Comparison of ENCODE assay signal across 21 mouse cellular contexts in the genomic region with DNA sequence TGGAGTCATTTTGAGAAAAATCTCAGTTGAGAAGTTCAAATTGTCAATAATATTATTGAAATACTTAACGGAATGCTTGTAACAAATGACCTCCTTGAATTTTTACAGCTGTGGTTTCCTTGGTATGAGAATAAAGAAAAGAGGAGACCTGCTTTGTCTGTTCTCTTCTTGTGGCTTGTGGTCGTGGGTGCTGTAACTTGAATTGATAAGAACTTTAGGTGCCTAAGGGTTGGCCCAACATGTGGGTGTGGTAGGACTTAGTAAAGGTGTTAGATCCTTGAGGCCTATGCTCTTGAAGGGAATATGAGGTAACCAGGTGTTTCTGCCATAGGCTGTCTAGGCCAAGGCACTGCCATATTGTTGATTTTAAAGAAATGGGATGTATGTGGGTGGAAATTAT.
A peak's percentile ranks its signal among the peaks of the same experiment; 100 is the strongest.
DNase-seq lines count a peak whose midpoint lies in the region; ATAC-seq lines count a peak whose summit lies in the region.
"Had no signal": no experiment of that assay in that cellular context is flagged by ENCODE, and none has a peak within 500 bp of the region (broad histone marks: within the 10 kb centered on the region; RNA-seq: fewer than 3 reads in every experiment).

No protein-coding gene starts in this region.

- peak; percentile 36 for DNase-seq in thymus, postnatal 0 days (ENCODE audit: low spot score)
- no peak for DNase-seq in thymus, postnatal 4 days
- peak; percentile 38 for DNase-seq in T-cell, adult 2 months (ENCODE audit: low spot score)
- DNase-seq in urinary bladder, adult 18-20 months (ENCODE audit: low spot score in 2 of 2): no peak
- DNase-seq in right cerebral cortex, postnatal 10 days (ENCODE audit: low spot score in 2 of 2): no peak
- DNase-seq in gastrocnemius, postnatal 36 days: no peak
- DNase-seq: adrenal gland, adult 8-10 months; adrenal gland, postnatal 25 days; B cell, adult 2 months; cerebellum, adult 11-12 months; cerebellum, adult 8-10 months; cerebellum, postnatal 14 days; forebrain, postnatal 0 days; gastrocnemius, adult 2 months; gastrocnemius, postnatal 14 days; heart, adult 18-20 months; heart, postnatal 14 days had no signal

- ATAC-seq in megakaryocyte, adult 5-6 weeks (ENCODE audit: poor library complexity, severe bottlenecking): 0 out of 2 replicates have a peak, but pooled peaks have one; percentile 21
- ATAC-seq: forebrain, embryonic 14.5 days; forebrain, postnatal 0 days; intestine, embryonic 15.5 days; Patski had no signal

- intact Hi-C loops in gastrocnemius, postnatal 36 days (cut with DNase I): no loop called here

Comparison
In these comparisons a context has a peak if more than half of its experiments do, and no peak if none do; other contexts are left out.
1. DNase-seq: peak in thymus, postnatal 0 days (single experiment) and T-cell, adult 2 months (single experiment); none in thymus, postnatal 4 days (single experiment), urinary bladder, adult 18-20 months (0 of 2), right cerebral cortex, postnatal 10 days (0 of 2) and gastrocnemius, postnatal 36 days (0 of 2).